Mouse (Mus musculus) thymus, postnatal 14 days (tissue): ENCODE results near the gene Cypt4.
"Not testable (repeated sequence)": the region's sequence is repeated elsewhere in the genome, so short reads cannot be mapped to it uniquely, and the experiment has no call there.

ENCODE experiments used
- DNase-seq: peaks from one replicate; pipeline ENCODE4 v3.0.0; 2021

The Cypt4 gene

GRCm38 (mm10) chr9:24624896-24625295 is at the start of gene Cypt4:
Cypt4 (plus strand) TSS chr9:24625196.
- no peak for DNase-seq

- not testable (repeated sequence) for DNase-seq
Measured at GRCm38 (mm10) chr9:24637341-24637740, 12.3 kb downstream of the Cypt4 start.
